Mouse (Mus musculus) liver, embryonic 13.5 days (tissue): ENCODE measurements around the gene Eif5a. TPM values are rescaled to one million over a fixed set of nuclear protein-coding genes. Genes with fewer than 3 reads are reported as not detected.

Experiments
- ATAC-seq: fragments of 200-750 bp; cut with Nextera tagmentation; 2 replicates; pipeline ENCODE4 v1.8.0; 2017; ENCODE audit warnings: low read depth, mild to moderate bottlenecking, moderate number of reproducible peaks, moderate library complexity
- DNase-seq: peaks from one replicate; pipeline ENCODE4 v3.0.0; 2022
- H3K27ac ChIP-seq: fragments of 300-500 bp; sonication (generic); 2 replicates; pipeline ENCODE4 v1.5.1; 2015; ENCODE audit warnings: moderate library complexity, mild to moderate bottlenecking, inconsistent platforms
- H3K27me3 ChIP-seq: fragments of 300-500 bp; sonication (generic); 2 replicates; pipeline ENCODE4 v1.6.1; 2015; ENCODE audit warnings: mild to moderate bottlenecking, inconsistent platforms
- H3K36me3 ChIP-seq: fragments of 300-500 bp; sonication (generic); 2 replicates; pipeline ENCODE4 v1.6.1; 2015; ENCODE audit warnings: mild to moderate bottlenecking, inconsistent platforms
- H3K4me1 ChIP-seq: fragments of 300-500 bp; sonication (generic); replicated peaks from 2 replicates; pipeline ENCODE4 v1.6.1; 2015; ENCODE audit warnings: inconsistent platforms
- H3K4me2 ChIP-seq: fragments of 300-500 bp; sonication (generic); 2 replicates; pipeline ENCODE4 v1.6.1; 2015; ENCODE audit warnings: inconsistent platforms, mild to moderate bottlenecking, moderate library complexity
- H3K4me3 ChIP-seq: fragments of 300-500 bp; sonication (generic); replicated peaks from 2 replicates; pipeline ENCODE4 v1.5.1; 2015; ENCODE audit warnings: mild to moderate bottlenecking, inconsistent platforms
- H3K9ac ChIP-seq: fragments of 300-500 bp; sonication (generic); 2 replicates; pipeline ENCODE4 v1.6.1; 2015; ENCODE audit warnings: mild to moderate bottlenecking, inconsistent platforms
- H3K9me3 ChIP-seq: fragments of 300-500 bp; sonication (generic); replicated peaks from 2 replicates; pipeline ENCODE4 v1.6.1; 2016; ENCODE audit warnings: inconsistent platforms
- whole genome bisulfite sequencing: fragments of 180-500 bp; shearing (Covaris S2); methylation state at CpG from one replicate; pipeline ENCODE4 v1.1.7; 2015; ENCODE audit not compliant: insufficient replicate concordance; 5-methylcytosine and 5-hydroxymethylcytosine counted together
- polyA plus RNA-seq: library from polyadenylated mRNA; unstranded; fragments of >200 nt; fragmentation: Nextera tagmentation; extraction: Ambion mirVana; gene quantifications from 2 replicates; pipeline ENCODE4 v1.2.1, GENCODE M21; 2015

The Eif5a gene
- polyA plus RNA-seq, 1 experiment from 2014 or later = 1,847 TPM

DNA sequence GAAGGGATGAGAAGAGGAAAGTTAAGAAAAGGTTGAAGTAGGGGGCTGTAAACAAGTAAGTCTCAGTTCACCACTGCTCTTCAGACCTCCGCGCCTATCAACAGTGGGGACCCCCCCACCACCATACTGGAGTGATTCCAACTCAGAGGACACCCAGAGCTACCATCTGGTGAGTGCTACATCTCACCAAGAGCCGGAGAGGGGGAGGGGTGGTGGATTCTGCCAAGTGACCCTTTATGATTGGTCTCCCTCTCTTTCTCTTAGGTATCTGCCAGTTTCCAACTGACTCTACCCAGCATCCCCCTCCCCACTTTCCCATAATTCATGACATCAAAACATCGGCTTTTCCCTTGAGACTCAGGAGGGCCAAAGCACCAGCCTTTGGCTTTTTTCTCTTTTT, 19.2 kb upstream of the Eif5a start:
- H3K27me3 ChIP-seq = peaks cover 90% of the 10 kb centered on the region
- no peaks in the 10 kb centered on the region for H3K9me3 ChIP-seq
- H3K4me2 ChIP-seq = no peak overlapping the region
- DNase-seq (no peak), ATAC-seq (no peak)
- no peak overlapping the region for H3K4me3 ChIP-seq
- H3K4me1 ChIP-seq = peaks cover 48% of the 10 kb centered on the region
- H3K9ac ChIP-seq = no peak overlapping the region
- 80% methylated on average over 4 of the region's 4 CpGs for WGBS
- H3K27ac ChIP-seq = no peak overlapping the region
- H3K36me3 ChIP-seq = peaks cover 41% of the 10 kb centered on the region

DNA sequence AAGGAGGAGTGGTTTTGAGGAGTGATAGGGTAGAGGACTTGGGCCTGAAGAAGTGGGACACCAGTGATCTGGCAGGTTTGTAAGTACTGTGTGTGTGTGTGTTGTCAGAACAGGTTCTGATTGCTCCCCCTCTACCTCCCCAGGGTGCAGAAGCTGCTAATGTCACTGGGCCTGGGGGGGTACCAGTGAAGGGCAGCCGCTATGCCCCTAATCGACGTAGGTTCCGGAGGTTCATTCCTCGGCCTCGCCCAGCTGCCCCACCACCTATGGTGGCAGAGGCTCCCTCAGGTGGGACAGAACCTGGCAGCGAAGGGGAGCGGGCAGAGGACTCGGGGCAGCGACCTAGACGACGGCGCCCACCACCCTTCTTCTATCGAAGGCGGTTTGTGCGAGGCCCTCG, 18.0 kb upstream of the Eif5a start:
- H3K4me3 ChIP-seq = no peak overlapping the region
- H3K27ac ChIP-seq = no peak overlapping the region
- no peak overlapping the region for H3K9ac ChIP-seq
- peaks cover 48% of the 10 kb centered on the region for H3K4me1 ChIP-seq
- peaks cover 29% of the 10 kb centered on the region for H3K36me3 ChIP-seq
- ATAC-seq (no peak), DNase-seq (no peak)
- peaks cover 95% of the 10 kb centered on the region for H3K27me3 ChIP-seq
- WGBS = 86% methylated on average over 17 of the region's 17 CpGs
- H3K9me3 ChIP-seq = no peaks in the 10 kb centered on the region
- H3K4me2 ChIP-seq = no peak overlapping the region

DNA sequence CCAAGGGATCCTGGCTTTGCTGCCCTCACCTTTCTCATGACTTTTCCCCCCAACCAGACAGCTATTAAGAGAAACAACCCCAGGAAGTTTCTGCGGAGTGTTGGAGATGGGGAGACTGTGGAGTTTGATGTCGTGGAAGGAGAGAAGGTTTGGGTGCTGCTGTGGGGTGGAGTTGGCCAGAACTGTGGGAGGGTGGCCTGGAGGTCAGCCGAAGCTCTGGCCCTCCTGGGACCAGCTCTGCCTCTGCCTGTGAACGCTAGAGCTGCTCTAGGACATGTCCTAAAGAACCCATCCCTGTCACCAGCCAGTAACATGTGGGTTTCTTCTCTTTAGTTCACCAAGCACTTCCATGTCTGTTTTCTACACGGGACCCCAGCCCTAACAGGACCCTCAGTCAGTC, 17.4 kb upstream of the Eif5a start:
- peaks cover 48% of the 10 kb centered on the region for H3K4me1 ChIP-seq
- H3K4me3 ChIP-seq = no peak overlapping the region
- DNase-seq = no peak
- ATAC-seq = no peak
- H3K9ac ChIP-seq = no peak overlapping the region
- no peak overlapping the region for H3K4me2 ChIP-seq
- H3K27ac ChIP-seq = no peak overlapping the region
- no peaks in the 10 kb centered on the region for H3K9me3 ChIP-seq
- WGBS = 39% methylated on average over 5 of the region's 5 CpGs
- H3K36me3 ChIP-seq = peaks cover 23% of the 10 kb centered on the region
- peaks cover 95% of the 10 kb centered on the region for H3K27me3 ChIP-seq

DNA sequence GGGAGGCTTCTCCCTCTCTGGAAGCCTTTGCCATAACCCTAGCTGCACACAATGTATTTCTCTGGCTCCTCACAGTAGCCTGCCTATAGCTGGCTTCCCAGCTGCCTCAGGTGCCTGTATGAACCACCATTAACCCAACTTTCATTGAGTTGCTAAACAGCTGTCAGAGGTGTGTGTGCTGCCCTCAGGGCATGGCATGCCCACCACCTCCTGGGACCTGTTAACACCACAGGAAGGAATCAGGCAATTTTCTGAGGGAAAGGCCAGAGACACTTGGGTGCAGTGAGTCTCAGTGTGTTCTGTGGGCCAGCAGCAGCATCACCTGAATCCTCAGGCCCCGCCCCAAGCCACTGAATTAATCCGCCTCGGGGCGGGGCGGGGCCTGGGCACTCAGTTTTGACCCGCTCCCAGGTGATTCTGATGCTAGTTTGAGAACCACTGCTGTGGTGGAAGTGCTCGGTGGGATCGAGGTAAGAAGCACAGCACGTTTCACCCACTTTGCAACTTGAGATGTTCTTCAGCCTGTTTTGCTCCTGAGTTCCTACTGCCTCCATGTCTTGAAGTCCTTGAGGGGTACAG, 16.7 kb upstream of the Eif5a start:
- 27% methylated on average over 9 of the region's 9 CpGs for WGBS
- peaks cover 16% of the 10 kb centered on the region for H3K36me3 ChIP-seq
- H3K9ac ChIP-seq = no peak overlapping the region
- no peak overlapping the region for H3K4me2 ChIP-seq
- peaks cover 43% of the 10 kb centered on the region for H3K4me1 ChIP-seq
- DNase-seq = no peak
- H3K27ac ChIP-seq = no peak overlapping the region
- H3K27me3 ChIP-seq = peaks cover 90% of the 10 kb centered on the region
- H3K4me3 ChIP-seq = no peak overlapping the region
- H3K9me3 ChIP-seq = no peaks in the 10 kb centered on the region
- no peak for ATAC-seq

- Histone ChIP-seq H3K27ac (no peak overlapping the region), H3K36me3 (peaks cover 10% of the 10 kb centered on the region), H3K27me3 (peaks cover 84% of the 10 kb centered on the region), H3K4me3 (no peak overlapping the region), H3K9ac (no peak overlapping the region), H3K4me1 (peaks cover 37% of the 10 kb centered on the region), H3K9me3 (no peaks in the 10 kb centered on the region), H3K4me2 (no peak overlapping the region)
- DNase-seq = no peak
- WGBS = 55% methylated on average over 5 of the region's 5 CpGs
- no peak for ATAC-seq
Observed at GRCm38 (mm10) chr11:69937834-69938233, 16.1 kb upstream of the Eif5a start.

GRCm38 (mm10) chr11:69937385-69937784, 15.6 kb upstream of the Eif5a start:
- no peak overlapping the region for H3K4me3 ChIP-seq
- peaks cover 35% of the 10 kb centered on the region for H3K4me1 ChIP-seq
- peaks cover 80% of the 10 kb centered on the region for H3K27me3 ChIP-seq
- WGBS = 47% methylated on average over 3 of the region's 4 CpGs
- H3K27ac ChIP-seq = no peak overlapping the region
- H3K9me3 ChIP-seq = no peaks in the 10 kb centered on the region
- no peak overlapping the region for H3K9ac ChIP-seq
- no peak overlapping the region for H3K4me2 ChIP-seq
- ATAC-seq = no peak
- peaks cover 6% of the 10 kb centered on the region for H3K36me3 ChIP-seq
- DNase-seq = no peak

GRCm38 (mm10) chr11:69936714-69937347, 15.1 kb upstream of the Eif5a start:
- H3K4me2 ChIP-seq = peak overlapping the region; percentile 88; the same call in 1 of the 2 replicates
- no peak overlapping the region for H3K9ac ChIP-seq
- H3K4me1 ChIP-seq = peaks cover 35% of the 10 kb centered on the region
- H3K9me3 ChIP-seq = no peaks in the 10 kb centered on the region
- ATAC-seq = no peak
- H3K4me3 ChIP-seq = no peak overlapping the region
- H3K27ac ChIP-seq = no peak overlapping the region
- DNase-seq = no peak
- peaks cover under 1% of the 10 kb centered on the region; the same call in 1 of the 2 replicates for H3K36me3 ChIP-seq
- WGBS = 45% methylated on average over 9 of the region's 9 CpGs
- peaks cover 75% of the 10 kb centered on the region for H3K27me3 ChIP-seq

DNA sequence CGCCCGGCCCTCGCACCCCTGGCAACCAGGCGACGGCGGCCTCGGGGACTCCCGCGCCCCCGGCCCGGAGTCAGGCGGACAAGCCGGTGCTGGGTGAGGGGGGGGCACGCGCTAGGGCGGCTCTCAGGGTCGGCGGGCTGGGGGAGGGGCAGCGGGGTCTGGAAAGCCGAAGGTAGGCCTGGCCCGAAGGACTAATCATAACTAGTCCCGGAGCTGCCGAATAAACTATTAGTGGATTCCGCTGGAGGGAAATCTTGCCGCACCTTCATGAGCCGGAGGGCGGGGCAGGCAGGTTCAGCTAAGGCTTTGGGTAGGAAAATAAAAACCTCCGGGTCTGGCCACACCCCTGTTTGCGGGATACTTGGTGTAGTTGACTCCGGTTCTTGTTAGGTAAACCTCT, 14.4 kb upstream of the Eif5a start:
- ATAC-seq = no peak
- Histone ChIP-seq H3K27me3 (peaks cover 70% of the 10 kb centered on the region), H3K9me3 (no peaks in the 10 kb centered on the region), H3K4me2 (peak overlapping the region; percentile 88), H3K4me3 (peak overlapping the region; percentile 62), H3K27ac (no peak overlapping the region), H3K4me1 (peaks cover 35% of the 10 kb centered on the region), H3K36me3 (no peaks in the 10 kb centered on the region), H3K9ac (peak overlapping the region; percentile 66)
- DNase-seq = no peak
- WGBS = 5% methylated on average over 30 of the region's 30 CpGs

- Histone ChIP-seq H3K4me3 (peak within 1 kb of the TSS; percentile 62), H3K9me3 (no peaks in the 10 kb centered on the region), H3K4me2 (peak within 1 kb of the TSS; percentile 88), H3K27ac (no peak within 1 kb of the TSS), H3K36me3 (no peaks in the 10 kb centered on the region), H3K9ac (peak within 1 kb of the TSS; percentile 66), H3K4me1 (peaks cover 35% of the 10 kb centered on the region), H3K27me3 (peaks cover 64% of the 10 kb centered on the region)
- peak; percentile 79 for ATAC-seq
- DNase-seq = peak; percentile 82
- 2% methylated on average over 56 of the region's 62 CpGs for WGBS
Observed at GRCm38 (mm10) chr11:69935137-69935879, 13.6 kb upstream of the Eif5a start, which contains the start of gene Ybx2. Gene Ybx2, plus strand, starts transcription at chr11:69935796.

- Histone ChIP-seq H3K27me3 (peaks cover 58% of the 10 kb centered on the region), H3K4me3 (peak overlapping the region; percentile 62), H3K36me3 (no peaks in the 10 kb centered on the region), H3K4me1 (peaks cover 37% of the 10 kb centered on the region), H3K4me2 (peak overlapping the region; percentile 88), H3K9me3 (no peaks in the 10 kb centered on the region), H3K9ac (peak overlapping the region; percentile 66), H3K27ac (no peak overlapping the region)
- ATAC-seq (no peak), DNase-seq (no peak)
- 19% methylated on average over 6 of the region's 6 CpGs for WGBS
Observed at GRCm38 (mm10) chr11:69934681-69935080, 12.9 kb upstream of the Eif5a start.

GRCm38 (mm10) chr11:69934169-69934568, 12.4 kb upstream of the Eif5a start:
- H3K27ac ChIP-seq = no peak overlapping the region
- 2% methylated on average over 18 of the region's 18 CpGs for WGBS
- H3K4me2 ChIP-seq = peak overlapping the region; percentile 88
- H3K27me3 ChIP-seq = peaks cover 53% of the 10 kb centered on the region
- H3K4me1 ChIP-seq = peaks cover 37% of the 10 kb centered on the region
- DNase-seq = peak; percentile 86
- peak overlapping the region; percentile 62 for H3K4me3 ChIP-seq
- H3K9ac ChIP-seq = peak overlapping the region; percentile 49; the same call in 1 of the 2 replicates
- ATAC-seq = peak; percentile 53
- no peaks in the 10 kb centered on the region for H3K36me3 ChIP-seq
- no peaks in the 10 kb centered on the region for H3K9me3 ChIP-seq
